Mouse (Mus musculus): ENCODE results near the gene Nostrin. TPM values are rescaled to one million over a fixed set of nuclear protein-coding genes. Genes with fewer than 3 reads are reported as not detected.

Gene Nostrin
- polyA plus RNA-seq (2012; rRNA removed) = 6.1 and 7.8 TPM in 2 replicates

DNA sequence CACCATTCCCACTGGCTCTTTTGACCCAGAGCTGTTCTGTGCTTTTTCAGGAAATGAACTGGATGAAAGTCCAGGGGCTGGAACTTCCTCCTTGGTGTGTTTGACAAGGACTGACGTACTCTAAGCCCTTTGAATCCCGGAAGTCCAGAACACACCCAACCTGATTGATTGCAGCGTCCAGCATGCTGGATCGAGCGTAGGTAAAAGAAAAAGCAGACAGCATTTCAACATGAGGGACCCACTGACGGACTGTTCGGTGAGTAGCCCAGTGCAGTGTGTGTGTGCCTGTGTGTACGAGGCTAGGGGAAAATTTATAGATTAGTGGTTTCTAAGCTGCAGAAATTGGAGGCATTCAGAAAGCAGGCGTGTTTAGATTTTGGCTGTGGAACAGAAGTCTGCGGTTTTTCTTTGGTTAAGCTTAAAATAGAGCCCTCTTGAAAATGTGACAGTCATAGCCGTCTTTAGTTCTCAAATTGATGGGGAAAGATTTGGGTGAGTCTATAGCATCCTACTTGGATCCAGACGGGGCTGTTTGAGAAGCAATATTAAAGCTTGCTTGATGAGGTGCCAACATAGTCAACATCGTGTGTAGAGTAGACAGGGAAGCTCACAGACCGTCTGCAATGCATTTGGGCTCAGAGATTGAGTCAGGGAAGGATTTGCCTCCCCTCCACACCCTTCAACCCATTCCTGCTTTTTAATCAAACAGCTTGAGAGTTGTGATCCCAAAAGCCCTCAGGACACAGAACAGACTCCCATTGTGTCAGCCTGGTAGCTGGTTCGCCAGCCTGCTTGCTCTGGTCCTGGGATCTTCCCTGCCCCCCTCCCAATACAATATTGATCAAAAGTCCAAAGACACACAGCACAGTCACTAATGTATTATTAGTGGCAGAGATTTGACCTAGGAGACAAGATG, at the start of gene Nostrin:
Gene Nostrin (plus strand): TSS at position 140 of the 916 bp plus-strand sequence.
- no peak for DNase-seq (ENCODE audit: low spot score)

DNA sequence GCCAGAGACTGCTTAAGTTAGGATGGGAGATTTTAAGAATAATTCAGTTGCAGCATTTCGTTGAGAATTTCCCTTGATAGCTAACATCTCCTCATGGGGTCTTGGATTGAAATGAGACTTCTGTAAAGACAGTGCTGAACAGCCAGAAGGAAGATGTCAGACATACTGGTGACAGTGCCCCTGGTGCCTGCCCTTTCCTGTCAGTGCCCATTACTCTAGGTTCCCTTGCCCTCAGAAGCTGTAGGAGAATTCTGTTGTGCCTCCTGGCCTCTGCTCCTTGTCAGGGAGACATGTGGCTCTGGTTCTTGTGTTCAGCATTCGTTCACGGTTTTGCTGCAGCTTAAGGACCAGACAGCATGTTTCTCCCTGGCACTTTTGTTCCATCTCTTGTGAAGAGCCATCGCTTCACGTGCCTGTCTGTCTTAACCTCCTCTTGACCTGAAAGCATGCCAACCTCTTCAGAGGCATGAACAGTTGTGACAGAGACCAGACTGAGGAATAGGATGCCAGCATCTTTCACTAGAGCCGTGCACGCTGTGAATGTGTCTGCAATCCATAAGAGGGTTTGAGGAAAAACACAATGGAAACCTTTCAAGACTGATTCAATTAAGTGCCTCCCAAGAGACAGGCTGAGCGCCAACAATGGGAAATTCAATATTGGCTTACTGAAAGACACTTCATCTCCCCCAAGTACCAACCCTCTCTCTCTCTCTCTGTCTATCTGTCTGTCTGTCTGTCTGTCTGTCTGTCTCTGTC, 48.9 kb upstream of the Nostrin start:
- DNase-seq (ENCODE audit: low spot score) = no peak

DNA sequence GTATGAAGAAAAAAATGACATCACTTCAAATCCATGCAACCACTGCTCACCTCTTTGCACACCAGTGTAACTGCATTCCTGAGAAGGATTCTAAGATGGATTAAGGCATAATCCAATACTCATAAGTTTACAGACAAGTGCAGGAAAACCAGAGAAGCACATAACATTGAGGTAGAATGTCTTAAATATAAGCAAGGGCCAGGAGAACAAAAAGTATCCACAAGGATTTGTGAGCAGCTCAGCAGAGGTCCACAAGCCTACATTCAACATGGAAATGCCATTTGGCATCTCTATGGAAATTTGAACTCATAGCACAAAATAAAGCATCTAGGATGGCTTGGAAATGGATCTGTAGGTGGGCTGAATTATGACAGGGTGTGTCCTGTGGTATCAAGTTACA, 39.8 kb upstream of the Nostrin start:
- no peak for DNase-seq (ENCODE audit: low spot score)

DNA sequence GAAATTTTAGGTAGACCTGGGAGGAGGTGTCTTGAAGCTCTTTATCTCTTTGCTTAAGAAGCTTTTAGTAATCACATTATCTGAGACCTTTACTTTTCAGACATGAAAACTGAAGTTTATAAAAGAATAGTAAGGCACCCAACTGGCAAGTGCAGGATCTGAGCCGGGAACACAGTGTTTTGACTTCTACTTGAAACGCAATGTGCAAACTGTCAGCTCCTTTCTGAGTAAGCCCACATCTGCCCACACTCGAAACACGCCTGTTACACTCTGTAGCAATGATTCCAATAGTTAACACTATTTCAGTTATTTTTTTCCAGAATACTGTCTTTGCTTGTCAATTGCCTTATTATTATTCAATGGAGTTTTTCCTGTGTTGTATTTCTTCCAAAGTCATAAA, 38.8 kb upstream of the Nostrin start:
- DNase-seq (ENCODE audit: low spot score) = no peak

DNA sequence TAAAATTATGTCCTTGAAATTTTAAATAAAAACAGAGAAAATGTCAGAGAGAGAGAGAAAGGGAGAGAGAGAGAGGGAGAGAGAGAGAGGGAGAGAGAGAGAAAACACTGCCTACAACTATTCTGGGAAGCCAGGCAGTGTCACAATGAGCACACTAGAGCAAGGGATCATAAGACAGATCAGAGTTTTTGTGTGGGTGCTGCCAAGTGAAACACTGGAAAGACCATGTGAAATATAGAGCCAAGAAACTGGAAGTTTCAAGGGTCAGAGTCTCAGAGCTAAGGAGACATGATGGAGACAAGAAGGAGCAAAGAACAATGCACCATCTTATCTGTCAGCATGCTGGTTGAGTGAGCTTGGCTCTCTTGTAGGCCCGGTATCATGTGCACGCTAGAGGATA, 38.1 kb upstream of the Nostrin start:
- DNase-seq (ENCODE audit: low spot score) = no peak

DNA sequence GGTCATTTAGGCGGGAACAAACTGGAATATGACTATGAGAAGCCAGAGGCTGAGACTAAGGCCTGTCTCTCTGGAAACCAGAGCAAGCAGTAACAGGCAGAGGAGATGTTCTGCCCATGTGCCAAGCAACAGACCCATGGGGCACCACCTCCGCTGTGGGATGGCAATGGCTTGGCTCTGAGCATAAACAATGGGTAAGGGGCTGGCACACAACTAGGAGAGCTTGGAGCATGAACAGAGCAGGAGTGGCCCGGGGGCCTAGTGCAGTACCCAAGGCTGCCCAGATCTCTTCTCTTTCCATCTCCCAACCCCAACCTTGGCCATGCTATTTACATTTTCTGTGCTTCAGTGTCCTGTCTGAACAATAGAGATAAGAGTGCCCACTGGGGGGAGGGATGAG, 36.9 kb upstream of the Nostrin start:
- DNase-seq (ENCODE audit: low spot score) = no peak

DNA sequence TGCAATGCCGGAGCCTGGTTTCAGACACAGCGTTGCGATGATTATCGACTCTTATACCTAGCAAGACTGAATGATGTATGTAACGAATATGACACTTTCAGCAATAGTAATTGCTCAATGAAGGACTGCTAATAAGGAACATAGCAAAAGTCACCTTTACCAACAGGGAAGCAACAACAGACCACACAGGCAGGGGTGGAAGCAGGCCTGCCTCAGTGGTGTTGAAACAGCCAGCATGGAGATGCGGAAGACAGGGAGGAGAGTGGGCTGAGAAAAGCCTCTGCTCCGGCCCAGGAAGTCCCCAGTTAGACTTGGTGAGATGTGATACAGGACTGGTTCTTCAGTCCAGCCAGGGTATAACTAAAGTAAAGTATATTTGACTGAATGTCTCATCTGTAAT, 36.5 kb upstream of the Nostrin start:
- DNase-seq (ENCODE audit: low spot score) = no peak

DNA sequence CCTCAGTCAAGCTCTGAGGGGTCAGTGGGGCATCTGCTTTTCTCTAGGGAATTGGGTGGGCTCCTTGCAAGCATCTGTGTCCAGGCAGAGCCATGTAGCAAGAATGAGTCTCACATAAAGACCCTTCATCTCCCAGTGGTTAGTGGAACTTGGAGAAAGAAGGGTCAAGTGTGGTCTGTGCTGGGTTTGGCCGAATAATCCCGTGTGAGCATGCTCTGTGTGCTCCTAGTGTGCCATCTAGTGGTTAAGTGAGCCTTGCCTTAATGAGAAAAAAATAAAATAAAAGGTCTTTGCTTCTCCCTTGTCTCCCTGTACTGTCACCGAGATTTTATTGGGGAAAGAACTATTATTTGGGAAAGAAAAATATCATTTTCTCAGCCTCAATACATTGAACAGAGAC, 34.9 kb upstream of the Nostrin start:
- DNase-seq (ENCODE audit: low spot score) = no peak

DNA sequence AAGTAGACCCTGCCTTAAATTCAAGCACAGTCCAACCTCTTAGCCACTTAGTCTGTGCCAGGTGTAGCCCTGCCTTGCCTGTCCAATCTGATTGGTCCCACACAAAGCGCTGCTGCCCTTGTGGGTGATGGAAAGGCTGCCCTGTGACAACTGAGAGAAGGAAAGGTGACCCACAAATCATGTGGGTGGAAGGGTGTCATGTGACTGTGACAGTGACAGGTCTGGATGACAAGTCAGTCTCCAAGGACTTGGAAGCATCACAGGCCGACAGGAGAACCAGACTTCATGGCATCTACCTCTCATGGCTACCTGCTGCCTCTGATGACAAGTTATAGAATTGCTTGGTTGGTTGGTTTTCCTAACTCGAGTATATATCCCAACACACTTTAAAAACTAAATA, 32.1 kb upstream of the Nostrin start:
- DNase-seq (ENCODE audit: low spot score) = no peak

DNA sequence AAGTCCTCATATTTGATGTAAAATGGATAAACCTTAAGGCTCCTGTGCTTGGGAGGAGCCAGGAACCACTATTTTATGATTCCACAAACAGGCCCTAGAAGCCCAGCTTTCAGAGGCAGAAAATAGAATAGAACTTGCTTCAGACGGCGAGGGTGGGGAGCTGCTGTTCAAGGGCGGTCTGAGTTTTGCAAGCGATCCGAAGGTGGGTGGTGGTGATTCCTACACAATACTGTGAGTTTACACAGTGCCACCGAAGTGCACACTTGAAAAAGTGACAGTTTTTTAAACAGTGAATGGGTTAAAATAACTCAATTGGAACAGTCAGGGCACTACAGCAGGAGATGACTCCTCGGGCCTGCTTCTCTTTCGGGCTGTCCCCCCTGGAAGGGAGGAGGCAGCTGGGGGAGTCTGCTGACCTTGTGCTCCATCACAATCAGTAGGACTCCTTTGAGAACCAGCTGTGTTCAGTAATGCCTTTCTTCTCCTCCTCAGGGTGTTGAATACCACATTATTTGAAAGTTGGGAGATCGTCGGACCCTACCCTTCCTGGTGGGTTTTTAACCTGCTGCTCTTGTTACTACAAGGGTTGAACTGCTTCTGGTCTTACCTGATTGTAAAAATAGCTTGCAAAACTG, 31.0 kb upstream of the Nostrin start:
- no peak for DNase-seq (ENCODE audit: low spot score)

DNA sequence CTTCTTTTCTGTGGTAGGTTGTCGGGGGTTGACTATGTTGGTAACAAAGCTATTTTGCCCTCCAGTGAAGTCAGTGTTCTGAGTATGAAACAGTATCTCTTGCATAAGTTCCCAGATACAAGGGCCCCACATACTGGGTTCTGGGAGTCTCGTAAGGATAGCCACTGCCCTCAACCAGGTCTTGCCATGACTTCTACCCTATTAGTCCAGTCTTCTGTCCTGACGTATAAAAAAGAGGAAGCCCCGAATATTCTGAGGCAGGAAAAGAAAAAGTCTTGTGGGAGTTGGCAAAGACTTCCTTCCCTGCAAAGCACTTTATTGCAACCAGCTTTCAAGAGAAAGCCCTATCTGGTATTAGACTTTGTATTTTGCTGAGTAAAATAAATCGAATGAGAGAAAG, 26.4 kb upstream of the Nostrin start:
- no peak for DNase-seq (ENCODE audit: low spot score)

DNA sequence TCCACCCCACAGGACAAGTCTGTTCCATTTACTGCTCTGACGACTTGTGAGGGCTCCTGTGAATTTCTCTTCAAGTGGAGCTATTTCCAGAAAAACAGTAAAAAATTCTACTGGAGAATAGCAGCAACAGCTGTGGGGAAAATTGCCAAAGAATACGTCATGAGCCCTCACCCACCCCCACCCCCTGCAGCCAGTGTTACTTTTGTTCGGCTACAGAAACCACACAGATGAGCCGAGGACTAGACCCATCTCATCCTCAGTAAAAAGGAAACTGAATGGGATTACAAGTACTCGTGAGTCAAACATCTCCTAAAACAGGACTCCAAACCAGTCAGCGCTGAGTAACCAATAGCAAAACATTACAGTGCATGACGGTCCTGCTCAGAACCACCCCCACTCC, 25.9 kb upstream of the Nostrin start:
- no peak for DNase-seq (ENCODE audit: low spot score)

DNA sequence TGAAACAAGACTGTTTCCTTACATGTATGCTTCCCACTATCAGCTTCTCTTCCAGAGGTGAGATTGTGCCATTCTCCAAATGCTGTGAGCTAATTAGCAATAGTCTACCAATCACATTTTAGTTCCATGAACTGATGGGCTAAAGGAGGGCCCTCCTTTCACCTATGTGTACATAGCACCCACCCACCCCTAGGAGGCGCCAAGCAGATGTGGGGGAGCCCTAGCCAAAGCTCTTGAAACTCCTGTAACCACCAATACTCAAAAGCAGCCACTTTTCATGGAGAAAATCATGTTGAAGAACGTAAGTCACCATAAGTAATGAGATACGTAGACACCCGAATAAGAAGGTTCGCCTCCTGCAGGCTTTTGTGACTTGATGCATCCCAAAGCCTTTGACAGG, 23.0 kb upstream of the Nostrin start:
- DNase-seq (ENCODE audit: low spot score) = no peak

DNA sequence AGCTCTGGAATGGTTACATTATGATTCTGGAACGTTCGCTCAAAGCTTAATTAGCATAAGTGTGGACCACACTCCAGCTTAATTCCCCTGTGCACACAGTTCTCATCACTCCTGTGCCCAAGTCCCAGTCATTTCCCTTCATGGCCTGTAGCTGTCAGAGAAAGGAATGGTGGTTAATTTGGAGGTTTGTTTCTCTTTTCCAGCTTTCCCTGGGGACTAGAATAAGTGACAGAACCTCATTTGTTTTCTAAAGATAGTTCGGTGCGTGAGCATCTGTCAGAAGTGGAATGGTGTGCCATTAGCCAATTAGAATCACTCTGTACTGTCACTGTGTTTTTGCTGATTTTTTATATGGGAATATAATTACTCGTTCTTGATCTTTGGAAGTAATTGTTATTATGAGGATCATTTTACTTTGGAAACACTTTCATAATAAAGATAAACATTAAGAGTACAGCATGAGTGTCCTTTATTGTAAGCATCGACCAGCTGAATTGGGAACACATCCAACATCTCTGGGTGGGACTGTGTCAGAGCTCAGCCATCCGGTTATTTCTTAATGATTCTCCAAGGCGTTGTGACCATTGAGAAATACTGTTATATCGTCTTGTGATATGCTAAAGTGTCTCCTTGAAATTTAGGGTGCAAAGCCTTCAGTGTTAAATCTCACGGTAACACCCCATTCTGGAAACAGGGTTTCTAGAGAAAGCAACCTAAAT, 21.6 kb upstream of the Nostrin start:
- no peak for DNase-seq (ENCODE audit: low spot score)

DNA sequence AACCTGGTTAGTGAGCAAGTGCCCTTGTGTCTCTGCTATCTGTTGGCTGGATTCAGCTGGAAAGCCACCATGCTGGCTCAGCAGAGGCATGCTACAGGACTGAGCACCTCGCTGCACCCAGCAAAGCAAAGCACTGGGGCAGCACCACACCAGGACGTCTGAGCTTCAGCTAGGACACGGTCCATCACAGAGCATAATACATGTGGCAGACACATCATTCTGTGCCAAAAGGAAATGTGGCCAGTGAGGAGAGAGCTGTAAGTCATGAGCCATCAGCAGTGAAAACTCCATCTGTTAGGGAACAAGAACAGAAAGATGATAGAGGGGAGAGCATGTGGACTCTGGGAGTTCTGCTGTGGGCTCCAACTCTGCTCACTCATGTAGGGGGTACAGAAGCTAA, 19.7 kb upstream of the Nostrin start:
- no peak for DNase-seq (ENCODE audit: low spot score)

DNA sequence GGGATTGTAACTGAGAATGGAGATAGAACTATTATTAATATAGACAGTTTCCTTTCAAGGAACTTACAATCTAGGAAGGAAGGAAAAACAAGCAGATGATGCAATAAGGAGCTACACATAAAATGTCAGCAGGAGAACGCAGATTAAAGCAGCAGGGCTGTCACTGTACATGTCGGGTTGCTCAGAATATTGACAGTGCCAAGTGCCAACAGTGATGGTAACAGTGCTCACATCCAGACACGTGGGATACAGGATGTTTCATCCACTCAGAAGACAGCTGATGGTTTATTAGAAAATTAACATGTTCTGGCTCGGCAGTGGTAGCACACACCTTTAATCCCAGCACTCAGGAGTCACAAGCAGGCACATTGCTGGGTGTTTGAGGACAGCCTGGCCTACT, 18.8 kb upstream of the Nostrin start:
- no peak for DNase-seq (ENCODE audit: low spot score)

DNA sequence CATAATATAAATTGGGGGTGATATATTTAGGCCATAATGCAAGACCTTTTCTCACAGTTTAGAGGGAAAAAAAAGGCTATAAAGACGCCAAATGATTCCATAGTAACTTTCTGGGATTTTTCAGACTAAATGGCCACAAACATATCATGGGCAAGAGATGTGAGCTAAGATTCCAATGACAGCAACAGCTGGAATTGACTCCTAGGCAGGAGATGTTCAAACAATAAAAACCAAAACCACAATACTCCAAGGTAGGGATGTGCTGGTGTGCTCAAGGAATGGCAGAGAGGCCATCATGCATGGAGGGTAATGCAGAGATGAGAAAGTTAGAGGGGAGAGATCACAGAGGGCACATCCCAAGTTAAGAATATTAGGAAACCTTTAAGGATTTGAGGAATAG, 16.6 kb upstream of the Nostrin start:
- no peak for DNase-seq (ENCODE audit: low spot score)

DNA sequence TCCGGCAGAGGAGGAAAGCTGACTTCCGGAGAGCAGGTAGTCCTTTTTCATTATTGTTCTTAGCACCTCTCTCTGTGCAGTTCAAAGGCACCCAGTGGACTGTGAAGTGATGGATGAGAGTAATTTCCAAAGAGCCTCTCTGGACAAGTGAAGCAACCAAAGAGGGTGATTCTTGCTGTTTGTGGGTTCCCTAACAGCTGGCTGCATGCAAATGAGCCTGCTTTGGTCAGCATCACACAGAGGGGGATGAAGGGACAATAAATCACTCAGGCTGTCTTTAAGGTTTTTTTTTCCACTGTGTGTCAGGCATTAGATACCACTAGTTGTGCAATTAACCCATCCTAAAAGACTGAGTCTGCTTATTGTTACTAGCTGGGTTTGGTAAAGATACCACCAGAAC, 15.9 kb upstream of the Nostrin start:
- no peak for DNase-seq (ENCODE audit: low spot score)

DNA sequence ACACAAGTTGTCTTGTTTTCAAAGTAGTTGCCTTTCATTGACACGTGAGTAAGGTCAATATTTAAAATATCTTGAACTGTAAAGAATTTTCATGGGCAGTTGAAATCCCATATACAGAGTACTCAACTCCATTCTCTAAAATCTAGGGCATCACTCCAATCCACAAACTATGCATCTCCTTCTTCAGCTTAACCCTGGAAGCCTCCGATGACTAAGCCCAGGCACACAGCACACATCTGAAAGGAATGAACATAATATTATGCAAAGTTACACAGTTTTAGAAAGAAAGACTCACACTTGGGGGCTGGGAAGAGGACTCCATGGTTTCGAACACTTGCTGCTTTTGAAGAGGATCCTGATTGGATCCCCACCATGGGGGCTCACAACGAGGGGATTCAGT, 13.9 kb upstream of the Nostrin start:
- no peak for DNase-seq (ENCODE audit: low spot score)

DNA sequence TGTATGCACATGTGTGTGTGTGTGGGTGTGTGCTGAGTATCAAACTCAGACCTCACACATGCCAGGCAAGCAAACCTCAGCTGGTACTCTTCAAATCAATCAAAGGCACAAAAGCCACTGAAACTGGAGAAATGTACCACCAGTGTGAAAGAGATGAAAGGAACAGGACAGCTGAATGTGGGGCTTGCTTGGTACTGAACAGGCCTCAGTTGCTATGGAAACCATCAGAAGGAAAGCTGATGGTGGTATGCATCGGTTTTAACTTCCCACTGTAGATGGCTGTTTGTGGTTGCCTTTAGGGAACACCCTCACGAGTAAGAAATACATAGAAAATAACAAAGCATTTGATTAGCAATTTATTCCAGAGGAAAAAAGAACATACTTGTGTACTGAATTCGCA, 10.2 kb upstream of the Nostrin start:
- no peak for DNase-seq (ENCODE audit: low spot score)

DNA sequence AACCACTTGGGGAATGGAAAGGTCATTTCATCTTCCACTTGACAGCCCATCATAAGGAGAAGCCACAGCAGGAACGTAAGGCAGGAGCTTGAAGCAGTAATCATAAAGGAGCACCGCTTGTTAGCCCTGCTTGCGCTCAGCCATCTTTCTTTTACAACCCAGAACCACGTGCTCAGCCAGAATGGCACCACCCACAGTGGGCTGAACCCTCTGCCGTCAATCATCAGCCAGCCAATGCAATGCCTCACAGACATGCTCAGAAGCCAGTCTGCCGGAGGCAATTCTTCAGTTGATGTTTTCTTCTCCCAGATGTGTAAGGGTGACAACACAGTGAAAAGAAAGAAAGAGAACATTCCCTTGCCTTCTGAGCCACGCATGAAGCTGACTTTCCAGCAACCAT, 7.3 kb upstream of the Nostrin start:
- DNase-seq (ENCODE audit: low spot score) = no peak

DNA sequence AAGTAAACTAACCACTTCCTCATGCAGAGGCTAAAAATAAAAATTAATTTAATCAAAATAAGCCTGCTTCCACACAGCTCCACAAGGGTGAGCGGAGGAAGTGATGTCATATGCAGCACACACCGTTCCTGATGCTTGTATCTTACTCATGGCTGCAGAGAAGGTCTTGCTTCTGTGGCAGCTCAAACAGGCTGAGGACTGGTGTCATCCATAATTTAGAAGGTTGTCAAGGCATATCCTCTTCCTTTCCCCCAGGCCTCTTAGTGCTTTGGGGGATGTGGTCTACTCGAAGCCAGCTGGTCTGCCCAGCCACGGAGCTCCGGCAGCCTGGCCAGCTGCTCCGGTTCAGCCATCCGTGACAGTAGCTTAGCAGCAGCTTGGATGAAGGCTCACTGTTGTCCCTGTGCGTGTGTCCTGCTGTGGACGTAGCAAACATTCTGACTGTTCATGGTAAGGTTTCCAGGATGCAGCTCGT, 6.6 kb upstream of the Nostrin start:
- no peak for DNase-seq (ENCODE audit: low spot score)

All from urinary bladder, adult 2 months (tissue).